ENCODE assay signal across 30 mouse cellular contexts in the genomic region with DNA sequence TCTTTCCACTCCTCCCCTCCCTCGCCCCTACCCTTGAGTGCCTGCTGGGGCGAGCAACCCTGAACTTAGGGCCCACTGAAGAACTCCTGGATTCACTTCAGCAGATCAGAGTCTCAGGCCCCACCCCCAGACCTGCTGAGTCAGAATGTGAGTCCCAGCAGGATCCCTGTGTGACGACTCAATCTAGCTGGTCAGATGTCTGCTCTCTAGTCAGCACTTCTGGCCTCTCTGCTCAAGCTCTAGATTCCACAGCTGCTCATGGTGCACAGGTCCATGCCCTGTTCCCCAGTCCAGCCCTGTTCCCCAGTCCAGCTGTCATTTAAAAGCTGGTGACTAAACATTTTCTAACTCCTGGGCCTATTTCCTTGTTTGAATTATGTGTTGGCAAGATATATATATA. TPM values are rescaled to one million over a fixed set of nuclear protein-coding genes. Genes with fewer than 3 reads are reported as not detected.
DNase-seq lines count a peak whose midpoint lies in the region; ATAC-seq and TF ChIP-seq lines count a peak whose summit lies in the region.
"Had no signal": no experiment of that assay in that cellular context is flagged by ENCODE, and none has a peak within 500 bp of the region (broad histone marks: within the 10 kb centered on the region; RNA-seq: fewer than 3 reads in every experiment).

No protein-coding gene starts in this region.

- H3K4me2 ChIP-seq in heart, embryonic 11.5 days = no peak overlapping the region
- no peak overlapping the region for H3K4me2 ChIP-seq in CH12.LX (ENCODE audit: insufficient read depth, low read depth, poor library complexity, severe bottlenecking)
- H3K4me2 ChIP-seq in stomach, embryonic 14.5 days (replicated peaks; ENCODE audit: low read depth, low read length) = no peak overlapping the region
- H3K4me2 ChIP-seq: embryonic facial prominence, embryonic 12.5 days; forebrain, embryonic 15.5 days; hindbrain, embryonic 12.5 days had no signal

- WGBS in heart, embryonic 11.5 days (ENCODE audit: insufficient replicate concordance) = 52% methylated on average over 3 of the region's 3 CpGs
- WGBS in stomach, embryonic 14.5 days = 59% methylated on average over 3 of the region's 3 CpGs

- no peaks in the 10 kb centered on the region for H3K27me3 ChIP-seq in heart, embryonic 11.5 days (ENCODE audit: control insufficient read depth, insufficient read depth, low read length)
- H3K27me3 ChIP-seq in CH12.LX (replicated peaks) = no peaks in the 10 kb centered on the region
- no peaks in the 10 kb centered on the region for H3K27me3 ChIP-seq in Patski
- no peaks in the 10 kb centered on the region for H3K27me3 ChIP-seq in stomach, embryonic 14.5 days (ENCODE audit: control insufficient read depth, insufficient read depth, low read length)
- H3K27me3 ChIP-seq: embryonic facial prominence, embryonic 12.5 days; forebrain, embryonic 15.5 days; hindbrain, embryonic 12.5 days had no signal

- H3K79me2 ChIP-seq in CH12.LX (replicated peaks; ENCODE audit: control insufficient read depth, extremely low read depth, insufficient read depth, poor library complexity, severe bottlenecking) = no peaks in the 10 kb centered on the region

- TF ChIP-seq CTCF in CH12.LX (conservative IDR thresholded peaks at IDR 0.05 in 1 of 2, IDR thresholded peaks at IDR 0.05 in 1 of 2; ENCODE audit: low read depth in 2 of 2, low read length in 2 of 2) (no peak), Patski (IDR thresholded peaks at IDR 0.05) (no peak)

- POLR2A ChIA-PET in Patski (lab: Charles Lee) = no interaction called here

- TF ChIP-seq EP300 in CH12.LX (IDR thresholded peaks at IDR 0.05; ENCODE audit: low read length) = 0 out of 2 replicates have a peak, but pooled peaks have one; percentile 32

- TF ChIP-seq POLR2A in CH12.LX (IDR thresholded peaks at IDR 0.05; ENCODE audit: low read depth, low read length) = no peak

- peak; percentile 87 for DNase-seq in heart, adult 11 months
- DNase-seq in CH12.LX (ENCODE audit: extremely low read depth) (peak; percentile 62), Patski (ENCODE audit: low read depth, low spot score) (no peak)
- DNase-seq in cerebellum, adult 9-10 months = no peak
- DNase-seq in left cerebral cortex, postnatal 36 days (ENCODE audit: low spot score in 2 of 2) = no peak
- no peak for DNase-seq in ovary, postnatal 36 days (ENCODE audit: low spot score)
- DNase-seq: adrenal gland, adult 2 months; adrenal gland, postnatal 25 days; B cell, adult 2 months; cerebellum, adult 2 months; cerebellum, postnatal 14 days; gastrocnemius, postnatal 14 days; heart, postnatal 10 days; heart, postnatal 4 days; kidney, adult 8-10 months had no signal

- in situ Hi-C loops in CH12.LX (cut with MboI; ENCODE audit: low pct_ligation_motif_present, low pct_unique_long_range_greater_than_20kb, low sequenced_read_pairs) = no loop called here
- in situ Hi-C loops in Patski (cut with MboI; ENCODE audit: low pct_unique_long_range_greater_than_20kb) = no loop called here

- no peaks in the 10 kb centered on the region for H3K4me1 ChIP-seq in heart, embryonic 11.5 days (ENCODE audit: control insufficient read depth, insufficient read depth, low read length)
- peaks cover 0 to 6% of the 10 kb centered on the region in 2 experiments; a peak in 2 of 4 replicates for H3K4me1 ChIP-seq in CH12.LX (ENCODE audit: control insufficient read depth in 1 of 2, insufficient read depth in 2 of 2)
- no peaks in the 10 kb centered on the region for H3K4me1 ChIP-seq in stomach, embryonic 14.5 days (ENCODE audit: control insufficient read depth, insufficient read depth, low read length)
- H3K4me1 ChIP-seq: embryonic facial prominence, embryonic 12.5 days; forebrain, embryonic 15.5 days; hindbrain, embryonic 12.5 days had no signal

- no peak overlapping the region for H3K27ac ChIP-seq in heart, embryonic 11.5 days (ENCODE audit: low read depth, low read length)
- no peak overlapping the region for H3K27ac ChIP-seq in CH12.LX (ENCODE audit: insufficient read depth, low read depth)
- H3K27ac ChIP-seq in stomach, embryonic 14.5 days (ENCODE audit: low read length) = no peak overlapping the region
- H3K27ac ChIP-seq: embryonic facial prominence, embryonic 12.5 days; forebrain, embryonic 15.5 days; hindbrain, embryonic 12.5 days had no signal

- CTCF ChIA-PET in Patski (lab: Charles Lee) = interaction anchor here (1.0 kb wide), 1 partner anchor 15 kb away, joined by 3 read pairs; no protein-coding TSS in a partner anchor

- no peak overlapping the region for H3K9ac ChIP-seq in heart, embryonic 11.5 days (ENCODE audit: low read depth, low read length)
- no peak overlapping the region for H3K9ac ChIP-seq in CH12.LX (ENCODE audit: insufficient read depth, low read depth)
- H3K9ac ChIP-seq in stomach, embryonic 14.5 days (replicated peaks; ENCODE audit: low read depth, low read length) = no peak overlapping the region
- H3K9ac ChIP-seq: embryonic facial prominence, embryonic 12.5 days; forebrain, embryonic 15.5 days; hindbrain, embryonic 12.5 days had no signal

- ATAC-seq in heart, embryonic 11.5 days (replicated peaks; ENCODE audit: insufficient number of reproducible peaks, low FRiP score, low TSS enrichment) = no peak
- peak; percentile 60 for ATAC-seq in Patski
- 0 out of 2 replicates have a peak, but pooled peaks have one; percentile 18 for ATAC-seq in stomach, embryonic 14.5 days (ENCODE audit: insufficient number of reproducible peaks, insufficient read depth, low FRiP score, low read depth)
- ATAC-seq: activated CD4-positive, CD25-positive, alpha-beta regulatory T cell, adult 4 months; CD4-positive, CD25-positive, alpha-beta regulatory T cell, adult 4 months; forebrain, embryonic 15.5 days; hindbrain, embryonic 16.5 days had no signal

- dilution Hi-C loops in CH12.LX (cut with MboI; ENCODE audit: extremely low pct_ligation_motif_present, extremely low pct_unique_long_range_greater_than_20kb, low sequenced_read_pairs) = no loop called here

- no peak overlapping the region for H3K4me3 ChIP-seq in heart, embryonic 11.5 days (ENCODE audit: low read depth, low read length)
- H3K4me3 ChIP-seq in CH12.LX (replicated peaks in 1 of 3; ENCODE audit: low read depth in 2 of 3, low read length in 2 of 3, poor library complexity in 1 of 3) = no peak overlapping the region
- no peak overlapping the region for H3K4me3 ChIP-seq in stomach, embryonic 14.5 days (ENCODE audit: low read depth, low read length)
- H3K4me3 ChIP-seq: embryonic facial prominence, embryonic 12.5 days; forebrain, embryonic 15.5 days; hindbrain, embryonic 12.5 days had no signal

- TF ChIP-seq RAD21 in CH12.LX (IDR thresholded peaks at IDR 0.05; ENCODE audit: low read depth, low read length) = no peak

- no peaks in the 10 kb centered on the region for H3K36me3 ChIP-seq in heart, embryonic 11.5 days (ENCODE audit: control insufficient read depth, insufficient read depth, low read length)
- no peaks in the 10 kb centered on the region for H3K36me3 ChIP-seq in CH12.LX (replicated peaks in 1 of 2; ENCODE audit: control insufficient read depth in 1 of 2, insufficient read depth in 1 of 2, low read length in 1 of 2)
- H3K36me3 ChIP-seq in stomach, embryonic 14.5 days (ENCODE audit: control insufficient read depth, insufficient read depth, low read length) = no peaks in the 10 kb centered on the region
- H3K36me3 ChIP-seq: embryonic facial prominence, embryonic 12.5 days; forebrain, embryonic 15.5 days; hindbrain, embryonic 12.5 days had no signal

- no peaks in the 10 kb centered on the region for H3K9me3 ChIP-seq in heart, embryonic 11.5 days (replicated peaks; ENCODE audit: control insufficient read depth, low read length)
- H3K9me3 ChIP-seq in CH12.LX (replicated peaks; ENCODE audit: low read length) = no peaks in the 10 kb centered on the region
- 0 out of 2 replicates have a peak, but pooled peaks cover 5% of the 10 kb centered on the region for H3K9me3 ChIP-seq in stomach, embryonic 14.5 days (ENCODE audit: control insufficient read depth, low read depth, low read length)
- H3K9me3 ChIP-seq: forebrain, embryonic 15.5 days had no signal

- intact Hi-C loops in left cerebral cortex, postnatal 36 days (cut with DNase I) = no loop called here

TF ChIP-seq in CH12.LX, 34 proteins besides CTCF, POLR2A, EP300 and RAD21:
- no peak for TF ChIP-seq SMC3 (IDR thresholded peaks at IDR 0.05; ENCODE audit: low read depth, low read length)
- TF ChIP-seq SIN3A (IDR thresholded peaks at IDR 0.05; ENCODE audit: low read length) = no peak
- no peak for TF ChIP-seq MAX (IDR thresholded peaks at IDR 0.05; ENCODE audit: low read length)
- TF ChIP-seq MAFK (IDR thresholded peaks at IDR 0.05; ENCODE audit: insufficient replicate concordance, low read length) = peak; percentile 63; the same call in 1 of the 2 replicates
- TF ChIP-seq ZMIZ1 (IDR thresholded peaks at IDR 0.05; ENCODE audit: low read depth, low read length) = no peak
- no peak for TF ChIP-seq TBP (conservative IDR thresholded peaks at IDR 0.05; ENCODE audit: low read depth, low read length)
- TF ChIP-seq JUND (conservative IDR thresholded peaks at IDR 0.05; ENCODE audit: low read depth, low read length) = peak; percentile 74
- TF ChIP-seq KAT2A (IDR thresholded peaks at IDR 0.05; ENCODE audit: insufficient replicate concordance, low read length) = no peak
- no peak for TF ChIP-seq MXI1 (IDR thresholded peaks at IDR 0.05; ENCODE audit: low read depth, low read length)
- no peak for TF ChIP-seq RCOR1 (conservative IDR thresholded peaks at IDR 0.05; ENCODE audit: low read depth, low read length)
- TF ChIP-seq TCF12 (IDR thresholded peaks at IDR 0.05; ENCODE audit: low read depth, low read length) = no peak
- peak; percentile 39; the same call in 1 of the 2 replicates for TF ChIP-seq JUN (IDR thresholded peaks at IDR 0.05; ENCODE audit: insufficient read depth, low read depth, low read length)
- peak; percentile 80 for TF ChIP-seq IRF4 (IDR thresholded peaks at IDR 0.05; ENCODE audit: low read depth, low read length)
- no peak for TF ChIP-seq ELF1 (IDR thresholded peaks at IDR 0.05; ENCODE audit: low read depth, low read length)
- TF ChIP-seq ZKSCAN1 (IDR thresholded peaks at IDR 0.05; ENCODE audit: borderline replicate concordance, low read depth, low read length) = no peak

RNA-seq across cellular contexts. Expression of a gene that starts 13.9 kb away (rescaled TPM):
- polyA plus RNA-seq in heart, embryonic 11.5 days (2014; fragmentation: Nextera tagmentation; extraction: Ambion mirVana) = not detected in 2 replicates
- total RNA-seq in CH12.LX (2012; rRNA removed) = 0.08 and 0.13 TPM in 2 replicates
- 0.24 TPM in 1 of 2 replicates, not detected in the other for total RNA-seq in CH12.LX (2014; rRNA removed)
- not detected in 2 replicates for polyA plus RNA-seq in CH12.LX (2012; ENCODE audit: insufficient read length, low read depth)
- not detected for polyA plus RNA-seq in Patski (2021)
- polyA plus RNA-seq in stomach, embryonic 14.5 days (2014; fragmentation: Nextera tagmentation; extraction: Ambion mirVana) = not detected in 2 replicates
- total RNA-seq in left cerebral cortex, postnatal 36 days (2021) = not detected
- total RNA-seq: adrenal gland, adult 2 months; adrenal gland, postnatal 25 days; common myeloid progenitor, adult 5-6 weeks; gastrocnemius, adult 18-20 months; gastrocnemius, postnatal 14 days; heart, adult 8-10 months; heart, postnatal 10 days; heart, postnatal 4 days had no signal
- polyA plus RNA-seq: activated CD4-positive, CD25-positive, alpha-beta regulatory T cell, adult 4 months; adrenal gland, adult 2 months; CD4-positive, CD25-positive, alpha-beta regulatory T cell, adult 4 months; cerebellum, adult 2 months; embryonic facial prominence, embryonic 12.5 days; forebrain, embryonic 11.5 days; forebrain, embryonic 15.5 days; frontal cortex, adult 2 months; heart, embryonic 14.5 days; hindbrain, embryonic 16.5 days; intestine, embryonic 14.5 days had no signal

Comparison
In these comparisons a context has a peak if more than half of its experiments do, and no peak if none do; other contexts are left out.
1. DNase-seq: peak in heart, adult 11 months (single experiment) and CH12.LX (single experiment); none in Patski (single experiment), cerebellum, adult 9-10 months (single experiment), left cerebral cortex, postnatal 36 days (0 of 2) and ovary, postnatal 36 days (single experiment).